Mouse (Mus musculus) MEL (cell line): ENCODE results near the gene Dstyk.

Experiments
- CTCF ChIP-seq, 3 experiments: IDR thresholded peaks in 2 of 3; conservative IDR thresholded peaks in 1 of 3; 2 replicates each; pipeline ENCODE4 v1.5.1; 2011 to 2012; ENCODE audit warnings: low read length in 3 of 3, low read depth in 2 of 3, mild to moderate bottlenecking in 2 of 3, improper control_type of control experiment in 1 of 3, inconsistent platforms in 1 of 3, mixed read lengths in 1 of 3, moderate library complexity in 1 of 3; ENCODE audit not compliant: control insufficient read depth in 1 of 3, insufficient read depth in 1 of 3, poor library complexity in 1 of 3, severe bottlenecking in 1 of 3
- EP300 ChIP-seq, 2 experiments: IDR thresholded peaks; 2 replicates each; pipeline ENCODE4 v1.6.1; 2011; ENCODE audit warnings: improper control_type of control experiment in 2 of 2, low read length in 2 of 2, low read depth in 1 of 2, mild to moderate bottlenecking in 1 of 2
- POLR2A ChIP-seq, 2 experiments: IDR thresholded peaks; 2 replicates each; pipeline ENCODE4 v1.6.1; 2011 to 2012; ENCODE audit warnings: low read length in 2 of 2, mild to moderate bottlenecking in 2 of 2, control low read depth in 1 of 2, improper control_type of control experiment in 1 of 2, low read depth in 1 of 2, moderate library complexity in 1 of 2; ENCODE audit not compliant: control insufficient read depth in 1 of 2, insufficient read depth in 1 of 2, poor library complexity in 1 of 2
- SMC3 ChIP-seq: IDR thresholded peaks from 2 replicates; pipeline ENCODE4 v1.6.1; 2011; ENCODE audit warnings: low read depth, low read length, improper control_type of control experiment
- ZKSCAN1 ChIP-seq: IDR thresholded peaks from 2 replicates; pipeline ENCODE4 v1.6.1; 2012; ENCODE audit warnings: low read depth, mild to moderate bottlenecking, inconsistent platforms, low read length, improper control_type of control experiment, moderate library complexity

- no peak for TF ChIP-seq CTCF (IDR thresholded peaks at IDR 0.05 in 2 of 3, conservative IDR thresholded peaks at IDR 0.05 in 1 of 3; ENCODE audit: control insufficient read depth in 1 of 3, insufficient read depth in 1 of 3, low read depth in 2 of 3, low read length in 3 of 3, poor library complexity in 1 of 3, severe bottlenecking in 1 of 3)
- peak in 1 of 2 experiments; percentile 17; a peak in 1 of 4 replicates for TF ChIP-seq EP300 (IDR thresholded peaks at IDR 0.05; ENCODE audit: low read depth in 1 of 2, low read length in 2 of 2)
- TF ChIP-seq SMC3 = no peak
- no peak for TF ChIP-seq ZKSCAN1
- TF ChIP-seq POLR2A (IDR thresholded peaks at IDR 0.05; ENCODE audit: control insufficient read depth in 1 of 2, insufficient read depth in 1 of 2, low read depth in 1 of 2, low read length in 2 of 2, poor library complexity in 1 of 2) = no peak
Measured at GRCm38 (mm10) chr1:132481619-132482018, 64.3 kb downstream of the Dstyk start.
